Mouse (Mus musculus): ENCODE measurements at regions not wholly inside any gene's neighbourhood (a gene's known extent, or its start where the extent isn't known, plus 50 kb on each side); places are given as distances from the start of the nearest gene placed in this dataset.

DNA sequence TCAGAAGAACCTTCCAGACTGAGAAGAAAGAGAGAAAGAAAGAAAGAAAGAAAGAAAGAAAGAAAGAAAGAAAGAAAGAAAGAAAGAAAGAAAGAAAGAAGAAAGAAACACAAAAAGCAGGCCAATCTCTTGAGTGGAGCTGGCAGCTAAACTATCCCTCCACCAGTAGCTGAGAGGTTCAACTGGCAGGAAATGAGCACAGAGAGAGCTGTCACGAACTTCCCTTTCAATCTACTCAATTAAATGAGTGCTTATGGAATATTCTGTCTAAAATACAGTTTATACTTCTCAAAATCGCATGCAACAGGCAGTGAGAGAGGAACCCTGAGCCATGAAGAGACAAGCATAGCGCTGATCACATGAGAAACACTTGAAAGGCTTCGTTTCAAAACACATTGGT lies 168.5 kb upstream of the Klf3 start:
- Histone ChIP-seq H3K36me3 (ENCODE audit: control insufficient read depth, insufficient read depth, low read length) (no peaks in the 10 kb centered on the region), H3K4me1 (replicated peaks; ENCODE audit: control insufficient read depth, insufficient read depth, low read length) (peaks cover 2% of the 10 kb centered on the region; the same call in 1 of the 2 replicates), H3K27me3 (replicated peaks; ENCODE audit: control insufficient read depth, insufficient read depth, low read length) (no peaks in the 10 kb centered on the region), H3K27ac (ENCODE audit: low read depth, low read length) (no peak overlapping the region), H3K4me3 (ENCODE audit: low read depth, low read length) (no peak overlapping the region), H3K9ac (ENCODE audit: low read depth, low read length) (no peak overlapping the region), H3K4me2 (no peak overlapping the region), H3K9me3 (ENCODE audit: control insufficient read depth, low read length) (no peaks in the 10 kb centered on the region)
- 63% methylated on average over 4 of the region's 4 CpGs for WGBS
- DNase-seq (ENCODE audit: low spot score) (no peak), ATAC-seq (replicated peaks; ENCODE audit: low FRiP score) (no peak)

DNA sequence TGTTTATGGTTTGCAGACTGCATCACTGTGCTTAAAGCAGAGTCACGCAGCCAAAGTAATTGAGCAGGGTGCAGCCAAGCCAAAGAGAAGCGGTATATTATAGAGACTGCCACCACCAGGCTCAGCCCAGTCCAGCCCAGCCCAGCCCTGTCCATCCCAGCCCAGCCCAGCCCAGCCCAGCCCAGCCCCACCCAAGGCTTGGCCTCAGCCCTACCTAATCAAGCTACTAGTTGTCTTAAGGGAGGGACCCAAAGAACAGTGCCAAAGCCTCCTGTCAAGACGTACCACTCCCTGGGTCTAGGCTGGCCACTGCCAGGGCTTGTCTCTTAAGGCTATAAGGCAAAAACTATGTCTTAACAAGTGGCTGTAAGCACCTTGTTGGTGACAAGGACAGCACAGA lies 166.9 kb upstream of the Klf3 start:
- H3K9me3 ChIP-seq (ENCODE audit: control insufficient read depth, low read length), result no peaks in the 10 kb centered on the region
- H3K36me3 ChIP-seq (ENCODE audit: control insufficient read depth, insufficient read depth, low read length), result no peaks in the 10 kb centered on the region
- H3K4me2 ChIP-seq, result no peak overlapping the region
- ATAC-seq (replicated peaks; ENCODE audit: low FRiP score), result peak; percentile 56
- WGBS, result 89% methylated on average over 3 of the region's 3 CpGs
- no peak overlapping the region for H3K4me3 ChIP-seq (ENCODE audit: low read depth, low read length)
- no peak overlapping the region for H3K9ac ChIP-seq (ENCODE audit: low read depth, low read length)
- H3K4me1 ChIP-seq (replicated peaks; ENCODE audit: control insufficient read depth, insufficient read depth, low read length), result peaks cover 2% of the 10 kb centered on the region; the same call in 1 of the 2 replicates
- no peak for DNase-seq (ENCODE audit: low spot score)
- H3K27me3 ChIP-seq (replicated peaks; ENCODE audit: control insufficient read depth, insufficient read depth, low read length), result no peaks in the 10 kb centered on the region
- no peak overlapping the region for H3K27ac ChIP-seq (ENCODE audit: low read depth, low read length)

DNA sequence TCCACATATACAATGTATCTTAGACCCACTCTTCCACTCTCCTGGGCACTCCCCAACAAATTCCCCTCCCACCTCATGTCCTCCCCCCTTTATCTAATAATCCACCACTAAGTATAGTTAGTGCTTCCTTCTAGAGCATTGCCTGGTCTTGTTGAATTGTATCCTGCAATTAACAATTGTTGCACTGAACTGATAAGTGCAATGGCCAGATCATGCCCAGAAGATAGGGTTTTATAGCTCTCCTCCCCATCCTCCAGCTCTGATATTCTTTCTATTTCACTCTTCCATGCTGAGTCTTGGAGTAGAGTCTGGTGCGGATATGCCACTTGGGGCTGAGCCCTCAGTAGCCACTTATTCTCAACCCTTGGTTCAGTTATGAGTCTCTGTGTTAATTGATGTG lies 159.6 kb upstream of the Klf3 start:
- peaks cover 3% of the 10 kb centered on the region for H3K4me1 ChIP-seq (replicated peaks; ENCODE audit: control insufficient read depth, insufficient read depth, low read length)
- H3K4me3 ChIP-seq (ENCODE audit: low read depth, low read length), result no peak overlapping the region
- H3K27me3 ChIP-seq (replicated peaks; ENCODE audit: control insufficient read depth, insufficient read depth, low read length), result no peaks in the 10 kb centered on the region; the same call in 1 of the 2 replicates
- no peak overlapping the region for H3K9ac ChIP-seq (ENCODE audit: low read depth, low read length)
- no peaks in the 10 kb centered on the region for H3K36me3 ChIP-seq (ENCODE audit: control insufficient read depth, insufficient read depth, low read length)
- H3K9me3 ChIP-seq (ENCODE audit: control insufficient read depth, low read length), result no peaks in the 10 kb centered on the region
- ATAC-seq (replicated peaks; ENCODE audit: low FRiP score) (no peak), DNase-seq (ENCODE audit: low spot score) (no peak)
- H3K4me2 ChIP-seq, result no peak overlapping the region
- H3K27ac ChIP-seq (ENCODE audit: low read depth, low read length), result no peak overlapping the region
- 90% methylated on average over 1 of the region's 1 CpGs for WGBS

DNA sequence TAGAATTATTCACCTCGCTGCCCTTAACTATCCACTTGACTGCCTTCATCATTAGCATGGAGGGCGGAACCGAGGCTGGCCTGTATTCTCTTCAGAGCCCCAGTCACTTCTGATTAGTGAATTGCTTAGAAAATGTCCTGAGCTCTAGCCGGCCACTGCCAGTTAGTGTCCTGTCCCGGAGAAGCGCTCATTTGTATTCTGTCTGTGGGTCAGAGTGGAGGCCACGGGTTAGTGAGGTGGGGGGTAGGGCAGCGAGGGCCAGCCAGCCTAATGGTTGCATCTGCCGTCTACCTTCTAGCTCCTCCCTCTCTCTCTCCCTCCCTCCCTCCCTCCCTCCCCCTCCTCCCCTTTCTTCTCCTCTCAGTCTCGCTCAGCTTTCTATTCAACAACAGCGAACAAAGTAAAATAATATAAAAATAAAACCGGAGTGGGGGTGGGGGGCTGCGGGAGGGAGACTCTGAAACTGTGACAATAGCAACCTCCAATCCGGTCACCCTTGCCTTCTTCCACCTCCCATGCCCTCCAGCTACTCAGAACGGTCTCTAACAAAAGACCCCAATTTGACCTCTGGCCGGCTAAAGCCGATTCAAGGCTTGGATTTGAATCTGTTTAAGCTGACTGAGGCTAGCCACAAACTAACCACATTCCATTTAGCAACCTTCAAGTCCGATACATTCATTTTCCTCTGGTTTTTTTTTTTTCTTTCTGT lies 155.6 kb upstream of the Klf3 start:
- H3K27me3 ChIP-seq (replicated peaks; ENCODE audit: control insufficient read depth, insufficient read depth, low read length), result no peaks in the 10 kb centered on the region; the same call in 1 of the 2 replicates
- H3K9me3 ChIP-seq (ENCODE audit: control insufficient read depth, low read length), result no peaks in the 10 kb centered on the region
- 4% methylated on average over 18 of the region's 18 CpGs for WGBS
- H3K4me3 ChIP-seq (ENCODE audit: low read depth, low read length), result peak overlapping the region; percentile 45
- DNase-seq (ENCODE audit: low spot score) (peak; percentile 54), ATAC-seq (replicated peaks; ENCODE audit: low FRiP score) (peak; percentile 70)
- no peaks in the 10 kb centered on the region for H3K36me3 ChIP-seq (ENCODE audit: control insufficient read depth, insufficient read depth, low read length)
- H3K9ac ChIP-seq (ENCODE audit: low read depth, low read length), result peak overlapping the region; percentile 48; the same call in 1 of the 2 replicates
- H3K4me2 ChIP-seq, result peak overlapping the region; percentile 78
- no peak overlapping the region for H3K27ac ChIP-seq (ENCODE audit: low read depth, low read length)
- peaks cover 8% of the 10 kb centered on the region for H3K4me1 ChIP-seq (replicated peaks; ENCODE audit: control insufficient read depth, insufficient read depth, low read length)

DNA sequence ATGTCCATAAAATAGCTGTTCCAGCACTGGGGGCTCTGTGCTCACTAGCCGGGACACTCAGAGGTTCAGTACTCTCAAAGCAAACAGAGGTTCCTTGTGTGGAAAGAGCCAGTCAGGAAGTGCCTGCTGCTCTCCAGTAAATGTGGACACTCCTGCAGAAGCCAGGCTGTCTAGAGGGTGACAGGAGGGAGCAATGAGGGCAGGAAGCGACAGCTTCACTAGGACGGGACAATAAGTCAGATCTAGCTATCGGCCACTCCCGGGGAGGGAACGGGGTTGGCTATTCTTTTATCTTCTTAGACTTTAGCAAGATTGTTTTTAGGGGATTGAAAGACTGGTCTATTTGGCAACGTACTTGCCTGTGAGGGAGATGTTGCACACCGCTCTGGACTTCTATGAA lies 154.7 kb upstream of the Klf3 start:
- H3K4me3 ChIP-seq (ENCODE audit: low read depth, low read length), result no peak overlapping the region
- peak; percentile 45 for DNase-seq (ENCODE audit: low spot score)
- 0 out of 2 replicates have a peak overlapping the region, but pooled peaks have one; percentile 6 for H3K9ac ChIP-seq (ENCODE audit: low read depth, low read length)
- H3K4me2 ChIP-seq, result peak overlapping the region; percentile 78
- H3K9me3 ChIP-seq (ENCODE audit: control insufficient read depth, low read length), result no peaks in the 10 kb centered on the region
- peaks cover 8% of the 10 kb centered on the region for H3K4me1 ChIP-seq (replicated peaks; ENCODE audit: control insufficient read depth, insufficient read depth, low read length)
- H3K27me3 ChIP-seq (replicated peaks; ENCODE audit: control insufficient read depth, insufficient read depth, low read length), result no peaks in the 10 kb centered on the region
- H3K27ac ChIP-seq (ENCODE audit: low read depth, low read length), result peak overlapping the region; percentile 19; the same call in 1 of the 2 replicates
- WGBS, result 17% methylated on average over 8 of the region's 8 CpGs
- 0 out of 2 replicates have a peak, but pooled peaks have one; percentile 39 for ATAC-seq (replicated peaks; ENCODE audit: low FRiP score)
- H3K36me3 ChIP-seq (ENCODE audit: control insufficient read depth, insufficient read depth, low read length), result no peaks in the 10 kb centered on the region

DNA sequence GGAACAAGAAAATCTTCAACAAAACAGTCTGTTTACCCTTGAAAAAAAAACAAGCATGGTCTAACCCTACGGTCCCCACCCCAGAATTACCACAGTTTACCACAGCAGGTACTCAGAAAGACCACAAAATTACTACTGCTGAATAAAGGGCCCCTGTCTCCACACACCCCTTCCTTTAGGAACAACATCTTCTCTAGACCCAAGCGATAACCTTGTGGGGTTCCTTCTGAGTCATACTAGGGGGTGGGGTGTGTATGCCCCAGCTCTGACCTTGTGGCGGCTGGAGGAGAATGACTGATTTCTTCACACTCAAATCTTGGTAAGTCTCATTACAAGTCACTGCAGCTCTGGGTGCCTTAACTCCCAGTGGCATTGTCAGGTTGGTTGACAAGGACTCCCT lies 151.8 kb upstream of the Klf3 start:
- no peaks in the 10 kb centered on the region for H3K36me3 ChIP-seq (ENCODE audit: control insufficient read depth, insufficient read depth, low read length)
- no peak overlapping the region for H3K4me3 ChIP-seq (ENCODE audit: low read depth, low read length)
- peaks cover 8% of the 10 kb centered on the region for H3K4me1 ChIP-seq (replicated peaks; ENCODE audit: control insufficient read depth, insufficient read depth, low read length)
- DNase-seq (ENCODE audit: low spot score) (no peak), ATAC-seq (replicated peaks; ENCODE audit: low FRiP score) (no peak)
- H3K4me2 ChIP-seq, result no peak overlapping the region
- no peaks in the 10 kb centered on the region for H3K9me3 ChIP-seq (ENCODE audit: control insufficient read depth, low read length)
- H3K9ac ChIP-seq (ENCODE audit: low read depth, low read length), result no peak overlapping the region
- no peaks in the 10 kb centered on the region for H3K27me3 ChIP-seq (replicated peaks; ENCODE audit: control insufficient read depth, insufficient read depth, low read length)
- WGBS, result 73% methylated on average over 3 of the region's 3 CpGs
- H3K27ac ChIP-seq (ENCODE audit: low read depth, low read length), result no peak overlapping the region

DNA sequence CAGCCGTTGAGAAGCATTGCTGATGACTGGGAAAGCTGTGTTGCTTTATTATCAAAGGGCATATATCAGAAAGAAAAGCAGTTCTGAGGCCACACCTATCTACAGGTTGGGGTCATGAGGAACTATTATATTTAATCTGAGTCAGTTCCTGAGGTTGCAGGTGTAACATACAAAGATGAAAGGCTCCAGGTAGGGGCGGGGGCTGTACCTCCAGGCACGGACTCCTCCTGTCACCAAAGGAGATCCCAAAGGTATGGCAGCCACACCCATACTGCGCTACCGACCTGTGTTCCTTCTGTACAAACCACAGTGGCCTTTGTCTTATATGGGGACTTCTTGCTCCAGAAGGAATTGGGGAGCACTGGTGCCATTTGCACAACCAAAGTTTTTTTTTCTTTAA lies 149.4 kb upstream of the Klf3 start:
- DNase-seq (ENCODE audit: low spot score) (no peak), ATAC-seq (replicated peaks; ENCODE audit: low FRiP score) (no peak)
- no peak overlapping the region for H3K27ac ChIP-seq (ENCODE audit: low read depth, low read length)
- H3K36me3 ChIP-seq (ENCODE audit: control insufficient read depth, insufficient read depth, low read length), result no peaks in the 10 kb centered on the region
- peaks cover 3% of the 10 kb centered on the region for H3K4me1 ChIP-seq (replicated peaks; ENCODE audit: control insufficient read depth, insufficient read depth, low read length)
- no peak overlapping the region for H3K9ac ChIP-seq (ENCODE audit: low read depth, low read length)
- no peak overlapping the region for H3K4me3 ChIP-seq (ENCODE audit: low read depth, low read length)
- H3K9me3 ChIP-seq (ENCODE audit: control insufficient read depth, low read length), result no peaks in the 10 kb centered on the region
- no peak overlapping the region for H3K4me2 ChIP-seq
- no peaks in the 10 kb centered on the region for H3K27me3 ChIP-seq (replicated peaks; ENCODE audit: control insufficient read depth, insufficient read depth, low read length)
- WGBS, result 87% methylated on average over 5 of the region's 5 CpGs

DNA sequence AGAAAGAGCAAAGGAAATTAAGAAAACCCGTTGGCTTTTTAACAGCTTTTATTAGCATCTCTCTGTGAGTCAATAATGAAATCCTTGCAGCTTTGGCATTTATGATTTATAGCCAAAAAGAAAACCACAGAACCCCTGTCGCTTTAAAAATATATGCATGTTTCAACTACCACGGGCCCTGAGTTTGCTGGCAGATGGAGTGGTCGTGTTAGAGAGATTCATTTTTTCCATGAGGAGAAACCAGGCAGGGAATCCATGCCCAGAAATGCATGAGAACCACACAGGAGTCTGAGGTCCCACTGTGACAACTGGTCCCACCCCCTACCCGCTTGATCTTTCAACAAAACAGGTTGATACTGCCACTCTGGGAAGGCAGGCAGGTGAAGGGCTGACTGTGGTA lies 147.9 kb upstream of the Klf3 start:
- Histone ChIP-seq H3K36me3 (ENCODE audit: control insufficient read depth, insufficient read depth, low read length) (no peaks in the 10 kb centered on the region), H3K27ac (ENCODE audit: low read depth, low read length) (no peak overlapping the region), H3K4me1 (replicated peaks; ENCODE audit: control insufficient read depth, insufficient read depth, low read length) (no peaks in the 10 kb centered on the region), H3K9ac (ENCODE audit: low read depth, low read length) (no peak overlapping the region), H3K4me2 (no peak overlapping the region), H3K27me3 (replicated peaks; ENCODE audit: control insufficient read depth, insufficient read depth, low read length) (no peaks in the 10 kb centered on the region), H3K4me3 (ENCODE audit: low read depth, low read length) (no peak overlapping the region), H3K9me3 (ENCODE audit: control insufficient read depth, low read length) (no peaks in the 10 kb centered on the region)
- 76% methylated on average over 5 of the region's 5 CpGs for WGBS
- ATAC-seq (replicated peaks; ENCODE audit: low FRiP score) (no peak), DNase-seq (ENCODE audit: low spot score) (no peak)

DNA sequence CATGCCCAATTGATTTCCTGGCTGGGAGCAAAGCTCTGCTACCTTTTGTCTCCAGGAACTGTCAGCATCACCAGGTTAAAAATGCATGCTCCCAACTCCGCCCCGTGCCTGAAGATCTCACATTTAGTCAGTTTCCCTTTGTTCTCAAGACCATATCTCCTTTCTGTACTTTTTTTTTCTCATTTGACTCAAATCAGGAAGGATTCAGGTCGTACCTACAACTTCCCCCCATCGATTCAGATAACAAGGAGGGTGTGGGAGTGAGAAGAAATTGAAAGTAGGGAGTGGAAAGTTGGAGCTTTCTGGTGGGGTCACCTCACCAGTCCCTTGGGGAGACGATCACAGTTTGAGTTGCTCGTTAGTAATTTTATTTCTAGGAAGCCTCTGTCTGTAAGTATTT lies 141.2 kb upstream of the Klf3 start:
- H3K9ac ChIP-seq (ENCODE audit: low read depth, low read length), result no peak overlapping the region
- H3K27me3 ChIP-seq (replicated peaks; ENCODE audit: control insufficient read depth, insufficient read depth, low read length), result no peaks in the 10 kb centered on the region
- H3K36me3 ChIP-seq (ENCODE audit: control insufficient read depth, insufficient read depth, low read length), result no peaks in the 10 kb centered on the region
- no peak overlapping the region for H3K4me3 ChIP-seq (ENCODE audit: low read depth, low read length)
- ATAC-seq (replicated peaks; ENCODE audit: low FRiP score) (no peak), DNase-seq (ENCODE audit: low spot score) (no peak)
- 45% methylated on average over 6 of the region's 6 CpGs for WGBS
- H3K9me3 ChIP-seq (ENCODE audit: control insufficient read depth, low read length), result no peaks in the 10 kb centered on the region
- H3K4me2 ChIP-seq, result no peak overlapping the region
- H3K27ac ChIP-seq (ENCODE audit: low read depth, low read length), result no peak overlapping the region
- H3K4me1 ChIP-seq (replicated peaks; ENCODE audit: control insufficient read depth, insufficient read depth, low read length), result peaks cover 2% of the 10 kb centered on the region; the same call in 1 of the 2 replicates

Measured in liver, embryonic 11.5 days (tissue).